Mouse (Mus musculus) liver, embryonic 11.5 days (tissue): ENCODE results near the gene Eogt. TPM values are rescaled to one million over a fixed set of nuclear protein-coding genes. Genes with fewer than 3 reads are reported as not detected.

Source experiments
- ATAC-seq: fragments of 200-750 bp; cut with Nextera tagmentation; replicated peaks from 2 replicates; pipeline ENCODE4 v1.8.0; 2017; ENCODE audit warnings: moderate number of reproducible peaks, mild to moderate bottlenecking, moderate TSS enrichment, moderate library complexity; ENCODE audit not compliant: low FRiP score
- DNase-seq: peaks from one replicate; pipeline ENCODE4 v3.0.0-alpha.2; 2017; ENCODE audit warnings: low spot score
- H3K27ac ChIP-seq: fragments of 300-500 bp; sonication (generic); 2 replicates; pipeline ENCODE4 v1.5.1; 2014; ENCODE audit warnings: mild to moderate bottlenecking, low read depth, low read length, control low read depth
- H3K27me3 ChIP-seq: fragments of 300-500 bp; sonication (generic); replicated peaks from 2 replicates; pipeline ENCODE4 v1.6.1; 2014; ENCODE audit warnings: low read length, mixed read lengths; ENCODE audit not compliant: control insufficient read depth, insufficient read depth
- H3K36me3 ChIP-seq: fragments of 300-500 bp; sonication (generic); 2 replicates; pipeline ENCODE4 v1.6.1; 2014; ENCODE audit warnings: mild to moderate bottlenecking, low read length, moderate library complexity, mixed read lengths; ENCODE audit not compliant: control insufficient read depth, insufficient read depth
- H3K4me1 ChIP-seq: fragments of 300-500 bp; sonication (generic); replicated peaks from 2 replicates; pipeline ENCODE4 v1.6.1; 2014; ENCODE audit warnings: low read length, mixed read lengths; ENCODE audit not compliant: control insufficient read depth, insufficient read depth
- H3K4me2 ChIP-seq: fragments of 300-500 bp; sonication (generic); 2 replicates; pipeline ENCODE4 v1.6.1; 2014; ENCODE audit warnings: mild to moderate bottlenecking, control low read depth, moderate library complexity
- H3K4me3 ChIP-seq: fragments of 300-500 bp; sonication (generic); 2 replicates; pipeline ENCODE4 v1.5.1; 2014; ENCODE audit warnings: low read depth, low read length, control low read depth
- H3K9ac ChIP-seq: fragments of 300-500 bp; sonication (generic); 2 replicates; pipeline ENCODE4 v1.6.1; 2014; ENCODE audit warnings: low read depth, low read length, control low read depth
- H3K9me3 ChIP-seq: fragments of 300-500 bp; sonication (generic); 2 replicates; pipeline ENCODE4 v1.6.1; 2016; ENCODE audit warnings: low read length, inconsistent platforms, mixed read lengths; ENCODE audit not compliant: control insufficient read depth
- WGBS: fragments of 180-500 bp; shearing (Covaris S2); extraction: QIAGEN DNeasy Blood & Tissue Kit; methylation state at CpG from one replicate; pipeline ENCODE4 v1.1.7; 2014; 5-methylcytosine and 5-hydroxymethylcytosine counted together
- polyA plus RNA-seq: library from polyadenylated mRNA; unstranded; fragments of >200 nt; fragmentation: Nextera tagmentation; extraction: Ambion mirVana; gene quantifications from 2 replicates; pipeline ENCODE4 v1.2.1, GENCODE M21; 2014

Gene Eogt
- polyA plus RNA-seq: 4.9 and 5.6 TPM in 2 replicates

DNA sequence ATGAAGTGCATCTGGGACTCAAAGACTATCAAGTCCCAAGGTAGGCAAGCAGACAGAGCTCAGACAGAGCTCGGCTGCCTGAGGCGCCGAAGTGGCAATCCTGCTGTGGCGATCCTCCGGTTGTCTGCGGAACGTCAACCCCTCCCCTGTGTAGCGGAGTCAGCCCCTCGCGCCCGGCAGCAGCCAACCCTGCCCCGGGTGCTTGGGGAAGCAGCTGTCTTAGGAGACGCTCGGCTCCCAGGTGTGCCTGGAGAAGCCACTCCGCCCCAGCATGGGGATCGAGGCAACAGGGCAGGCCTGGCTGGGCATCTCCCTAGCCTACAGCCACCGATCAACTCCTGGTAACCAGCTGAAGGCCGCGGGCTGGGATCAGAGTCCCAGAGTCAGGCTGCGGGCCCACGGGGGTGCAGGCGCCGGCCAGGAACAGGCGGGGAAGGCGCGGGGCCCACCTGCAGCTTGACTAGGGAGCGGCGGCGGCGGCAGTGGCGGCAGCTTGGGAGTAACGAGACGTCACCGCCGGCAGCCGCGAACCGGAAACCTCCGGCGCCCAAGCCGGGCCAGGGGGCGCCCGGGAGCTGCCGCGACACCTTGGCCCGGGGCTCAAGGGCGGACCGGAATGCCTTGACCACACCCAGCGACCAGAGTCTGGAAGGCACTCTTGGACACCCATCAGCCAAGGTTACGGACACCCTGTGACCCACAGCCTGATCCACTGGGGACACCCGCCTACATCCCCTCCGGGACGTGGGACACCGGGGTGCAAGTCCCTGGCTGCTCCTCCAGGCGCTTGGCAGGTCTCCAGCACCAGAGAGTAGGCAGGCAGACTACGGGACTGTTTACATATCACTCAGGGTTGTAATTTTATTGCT, at the start of gene Eogt:
Eogt (minus strand) TSS at position 800 of the 869 bp plus-strand sequence.
- 0 out of 2 replicates have a peak, but pooled peaks cover under 1% of the 10 kb centered on the region for H3K36me3 ChIP-seq
- H3K9me3 ChIP-seq: no peaks in the 10 kb centered on the region
- no peaks in the 10 kb centered on the region for H3K27me3 ChIP-seq
- peak within 1 kb of the TSS; percentile 80 for H3K4me3 ChIP-seq
- peaks cover 7% of the 10 kb centered on the region for H3K4me1 ChIP-seq
- H3K9ac ChIP-seq: peak within 1 kb of the TSS; percentile 94
- ATAC-seq (peak; percentile 84), DNase-seq (peak; percentile 83)
- H3K4me2 ChIP-seq: peak within 1 kb of the TSS; percentile 99
- H3K27ac ChIP-seq: no peak within 1 kb of the TSS
- 1% methylated on average over 56 of the region's 56 CpGs for WGBS

GRCm38 (mm10) chr6:97179367-97179828, 30.4 kb upstream of the Eogt start:
- Histone ChIP-seq H3K9ac (peak overlapping the region; percentile 98), H3K36me3 (no peaks in the 10 kb centered on the region; the same call in 1 of the 2 replicates), H3K4me2 (peak overlapping the region; percentile 86), H3K27ac (peak overlapping the region; percentile 87), H3K27me3 (no peaks in the 10 kb centered on the region), H3K4me1 (peaks cover 15% of the 10 kb centered on the region), H3K9me3 (no peaks in the 10 kb centered on the region), H3K4me3 (peak overlapping the region; percentile 94)
- ATAC-seq (peak; percentile 48), DNase-seq (no peak)
- WGBS: 14% methylated on average over 11 of the region's 11 CpGs

GRCm38 (mm10) chr6:97178491-97179366, 29.7 kb upstream of the Eogt start, which contains the start of gene Tmf1:
Gene Tmf1 (minus strand): TSS chr6:97179122.
- WGBS: under 1% methylated on average over 80 of the region's 80 CpGs
- ATAC-seq (peak; percentile 96), DNase-seq (peak; percentile 93)
- Histone ChIP-seq H3K4me1 (peaks cover 15% of the 10 kb centered on the region), H3K36me3 (no peaks in the 10 kb centered on the region; the same call in 1 of the 2 replicates), H3K27me3 (no peaks in the 10 kb centered on the region), H3K27ac (peak within 1 kb of the TSS; percentile 87), H3K9ac (peak within 1 kb of the TSS; percentile 98), H3K9me3 (no peaks in the 10 kb centered on the region), H3K4me2 (peak within 1 kb of the TSS; percentile 86), H3K4me3 (peak within 1 kb of the TSS; percentile 94)

- no peak overlapping the region for H3K27ac ChIP-seq
- no peaks in the 10 kb centered on the region for H3K27me3 ChIP-seq
- WGBS: 69% methylated on average over 11 of the region's 11 CpGs
- peaks cover 15% of the 10 kb centered on the region for H3K4me1 ChIP-seq
- H3K36me3 ChIP-seq: peaks cover 10% of the 10 kb centered on the region
- ATAC-seq: no peak
- no peak overlapping the region for H3K4me3 ChIP-seq
- 0 out of 2 replicates have a peak overlapping the region, but pooled peaks have one; percentile 18 for H3K4me2 ChIP-seq
- DNase-seq: no peak
- H3K9ac ChIP-seq: no peak overlapping the region
- H3K9me3 ChIP-seq: no peaks in the 10 kb centered on the region
These were observed 26.7 kb upstream of the Eogt start for GRCm38 (mm10) chr6:97175716-97176115.

DNA sequence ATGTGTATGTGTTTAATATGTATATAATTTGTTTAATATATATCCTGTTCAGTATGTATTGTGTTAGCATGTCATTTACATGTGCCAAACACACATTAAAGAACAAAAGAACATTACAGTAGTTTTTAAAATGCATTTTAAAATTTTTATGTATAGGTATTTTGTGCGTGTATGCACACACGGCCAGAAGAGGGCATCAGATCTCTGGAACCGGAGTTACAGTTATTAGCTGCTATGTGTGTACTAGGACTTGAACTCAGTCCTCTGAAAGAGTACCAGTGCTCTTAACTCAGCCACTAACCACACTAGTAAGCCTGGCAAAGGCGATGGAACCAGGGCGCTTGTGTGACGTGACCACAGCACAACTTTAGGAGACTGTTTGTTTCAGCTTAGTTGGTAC, 1.2 kb upstream of the Eogt start:
- H3K4me1 ChIP-seq: peaks cover 7% of the 10 kb centered on the region
- no peaks in the 10 kb centered on the region for H3K27me3 ChIP-seq
- WGBS: 80% methylated on average over 6 of the region's 6 CpGs
- DNase-seq (no peak), ATAC-seq (no peak)
- H3K4me2 ChIP-seq: no peak overlapping the region
- no peak overlapping the region for H3K27ac ChIP-seq
- 0 out of 2 replicates have a peak, but pooled peaks cover 2% of the 10 kb centered on the region for H3K36me3 ChIP-seq
- no peak overlapping the region for H3K4me3 ChIP-seq
- no peaks in the 10 kb centered on the region for H3K9me3 ChIP-seq
- no peak overlapping the region for H3K9ac ChIP-seq

- no peaks in the 10 kb centered on the region for H3K27me3 ChIP-seq
- no peak overlapping the region for H3K4me3 ChIP-seq
- 78% methylated on average over 2 of the region's 2 CpGs for WGBS
- no peak overlapping the region for H3K4me2 ChIP-seq
- H3K36me3 ChIP-seq: 0 out of 2 replicates have a peak, but pooled peaks cover 2% of the 10 kb centered on the region
- peaks cover 7% of the 10 kb centered on the region for H3K4me1 ChIP-seq
- no peak overlapping the region for H3K27ac ChIP-seq
- no peak for DNase-seq
- ATAC-seq: no peak
- no peaks in the 10 kb centered on the region for H3K9me3 ChIP-seq
- H3K9ac ChIP-seq: no peak overlapping the region
These were observed 739 bp upstream of the Eogt start for GRCm38 (mm10) chr6:97149721-97150120.

GRCm38 (mm10) chr6:97147755-97148382, 1.1 kb downstream of the Eogt start:
- H3K4me2 ChIP-seq: peak overlapping the region; percentile 99
- no peak for DNase-seq
- H3K4me1 ChIP-seq: peaks cover 7% of the 10 kb centered on the region
- peak overlapping the region; percentile 80 for H3K4me3 ChIP-seq
- no peak for ATAC-seq
- no peak overlapping the region for H3K27ac ChIP-seq
- H3K36me3 ChIP-seq: no peaks in the 10 kb centered on the region
- no peaks in the 10 kb centered on the region for H3K9me3 ChIP-seq
- H3K27me3 ChIP-seq: no peaks in the 10 kb centered on the region
- WGBS: 29% methylated on average over 18 of the region's 18 CpGs
- H3K9ac ChIP-seq: peak overlapping the region; percentile 94

- Histone ChIP-seq H3K27me3 (no peaks in the 10 kb centered on the region), H3K9ac (no peak overlapping the region), H3K4me3 (no peak overlapping the region), H3K9me3 (no peaks in the 10 kb centered on the region), H3K4me2 (no peak overlapping the region), H3K27ac (no peak overlapping the region), H3K4me1 (peaks cover 7% of the 10 kb centered on the region), H3K36me3 (no peaks in the 10 kb centered on the region)
- WGBS: 91% methylated on average over 7 of the region's 7 CpGs
- ATAC-seq (no peak), DNase-seq (no peak)
These were observed 3.8 kb downstream of the Eogt start for GRCm38 (mm10) chr6:97145156-97145555.
